Mouse (Mus musculus) lung, postnatal 25 days (tissue): ENCODE data around the gene Anapc16.
"Not testable (repeated sequence)": the region's sequence is repeated elsewhere in the genome, so short reads cannot be mapped to it uniquely, and the experiment has no call there.

Source experiments
- DNase-seq: peaks from one replicate; pipeline ENCODE4 v3.0.0; 2022; ENCODE audit warnings: low spot score

Gene Anapc16

DNA sequence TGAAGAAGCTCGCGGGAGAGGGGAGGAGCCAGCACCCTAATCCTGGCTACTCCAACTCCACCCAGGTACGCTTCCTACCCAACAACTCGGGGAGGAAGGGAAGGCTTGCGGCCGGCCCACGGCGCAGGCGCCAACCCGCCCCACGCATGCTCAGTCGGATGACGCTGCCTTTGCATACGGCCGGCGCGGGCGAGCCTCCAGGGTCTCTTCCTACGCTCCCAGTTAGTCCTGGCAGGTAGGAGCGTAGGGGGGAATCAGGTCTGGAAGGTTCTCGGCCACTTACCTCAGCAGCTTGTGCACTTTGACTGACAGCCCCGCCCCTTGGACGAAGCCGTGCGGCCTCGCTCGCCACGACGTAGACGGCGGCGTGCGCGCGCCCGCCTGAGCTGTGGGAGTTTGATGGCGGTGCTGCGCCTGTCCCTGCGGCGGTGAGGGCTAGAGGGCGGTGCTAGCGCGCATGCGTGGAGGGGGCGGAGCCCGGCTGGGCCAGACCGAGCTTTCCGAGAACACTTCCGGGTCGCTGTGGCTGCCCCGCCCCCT, at the start of gene Anapc16, which contains the start of gene Ascc1:
Gene Anapc16, minus strand, starts transcription at position 463 of the 540 bp plus-strand sequence.
Gene Ascc1, plus strand, starts transcription at position 133 of the 540 bp plus-strand sequence.
- DNase-seq = peak; percentile 96

DNA sequence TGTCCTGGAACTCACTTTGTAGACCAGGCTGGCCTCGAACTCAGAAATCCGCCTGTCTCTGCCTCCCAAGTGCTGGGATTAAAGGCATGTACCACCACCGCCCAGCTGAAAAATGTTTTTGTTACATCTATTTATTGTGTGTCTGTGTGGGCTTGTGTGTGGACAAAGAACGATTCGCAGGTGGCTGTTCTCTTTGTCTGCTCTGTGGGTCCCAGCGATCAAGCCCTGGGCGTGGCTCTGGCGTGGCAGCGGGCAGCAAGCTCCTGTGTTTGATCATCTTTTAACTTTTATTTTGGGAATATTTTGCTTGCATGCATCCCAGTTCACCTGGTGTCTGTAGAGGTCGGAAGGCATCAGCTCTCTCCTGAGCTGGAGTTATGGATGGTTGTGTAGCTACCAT, 47.6 kb upstream of the Anapc16 start:
- DNase-seq = no peak

DNA sequence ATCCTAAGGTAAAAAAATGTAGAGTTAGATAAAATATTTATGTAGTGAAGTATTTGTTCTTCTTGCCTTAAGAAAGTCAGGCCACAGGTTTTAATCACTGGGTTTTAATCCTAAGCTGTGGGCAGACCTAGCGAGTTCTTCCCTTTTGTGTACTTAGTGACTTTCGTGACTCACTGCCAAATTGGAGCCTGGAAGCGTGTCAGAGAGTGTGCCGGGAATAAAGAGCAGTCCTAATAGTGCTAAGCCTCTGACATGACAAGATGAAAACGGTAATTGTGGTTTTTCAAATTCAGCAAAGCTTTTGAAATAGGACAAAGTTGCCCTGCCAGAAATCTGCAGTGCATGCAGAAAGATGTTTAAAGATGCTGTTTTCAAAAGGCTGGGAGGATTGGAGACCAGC, 43.8 kb upstream of the Anapc16 start:
- peak; percentile 29 for DNase-seq

DNA sequence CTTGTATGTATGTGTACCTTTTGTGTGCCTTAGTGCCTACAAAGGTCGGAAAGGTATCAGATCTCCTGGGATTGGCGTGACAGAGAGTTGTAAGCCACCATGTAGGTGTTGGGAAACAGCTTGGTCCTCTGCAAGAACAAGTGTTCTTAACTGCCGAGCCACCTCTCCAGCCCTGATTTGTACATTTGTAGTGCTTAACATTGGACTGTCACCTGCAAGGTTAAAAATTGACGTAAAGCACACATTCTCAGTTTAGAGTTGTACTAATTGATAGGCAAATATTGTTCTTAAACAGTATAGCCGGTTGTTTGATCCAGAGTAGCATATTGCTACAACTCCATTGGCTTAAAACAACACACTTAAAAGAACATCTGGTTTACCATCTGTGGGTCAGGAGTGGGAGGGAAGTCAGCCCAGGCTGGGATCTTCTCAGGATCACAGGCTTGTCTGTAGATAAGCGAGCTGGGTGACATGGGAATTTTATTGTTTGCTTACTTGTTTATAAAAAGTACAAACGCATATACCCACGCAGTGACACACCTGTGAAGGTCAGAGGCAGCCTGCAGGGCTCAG, 39.5 kb upstream of the Anapc16 start:
- no peak for DNase-seq

DNA sequence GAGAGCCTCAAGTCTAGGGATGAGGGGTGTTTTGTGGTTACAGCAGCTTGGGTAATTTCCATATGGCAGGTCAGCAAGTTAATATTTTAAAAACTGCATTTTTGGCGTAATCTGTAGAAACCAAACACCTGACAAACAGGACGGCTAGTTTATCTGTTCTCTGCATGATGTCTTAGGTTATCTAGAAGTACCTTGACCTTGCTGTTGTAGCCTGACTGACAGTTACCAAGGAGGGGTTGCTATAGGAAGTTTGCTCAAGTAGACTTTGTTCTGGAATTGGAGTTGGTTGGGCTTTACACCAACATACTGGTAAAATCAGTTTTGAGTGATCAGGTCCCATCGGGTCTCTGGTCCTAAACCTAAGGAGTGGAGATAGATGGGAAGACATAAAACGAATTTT, 32.8 kb upstream of the Anapc16 start:
- DNase-seq = no peak

DNA sequence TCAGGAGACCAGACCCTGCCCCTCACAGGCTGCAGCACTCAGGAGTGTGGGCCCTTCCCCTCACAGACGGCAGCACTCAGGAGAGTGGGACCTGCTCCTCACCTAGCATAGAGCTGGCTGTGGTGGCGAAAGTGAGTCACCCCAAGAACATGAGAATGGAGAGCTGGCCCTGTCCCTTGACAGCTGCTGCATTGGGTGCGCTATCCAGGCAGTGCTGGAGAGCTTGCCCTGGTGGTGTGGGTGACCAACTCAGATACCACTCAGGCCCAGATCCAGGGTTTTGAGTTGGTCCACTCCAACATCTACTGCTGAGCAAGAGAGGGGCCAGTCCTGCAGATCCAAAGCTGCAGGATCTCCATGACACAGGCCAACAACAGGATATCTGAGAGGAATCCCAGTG, 31.7 kb upstream of the Anapc16 start:
- DNase-seq = no peak

DNA sequence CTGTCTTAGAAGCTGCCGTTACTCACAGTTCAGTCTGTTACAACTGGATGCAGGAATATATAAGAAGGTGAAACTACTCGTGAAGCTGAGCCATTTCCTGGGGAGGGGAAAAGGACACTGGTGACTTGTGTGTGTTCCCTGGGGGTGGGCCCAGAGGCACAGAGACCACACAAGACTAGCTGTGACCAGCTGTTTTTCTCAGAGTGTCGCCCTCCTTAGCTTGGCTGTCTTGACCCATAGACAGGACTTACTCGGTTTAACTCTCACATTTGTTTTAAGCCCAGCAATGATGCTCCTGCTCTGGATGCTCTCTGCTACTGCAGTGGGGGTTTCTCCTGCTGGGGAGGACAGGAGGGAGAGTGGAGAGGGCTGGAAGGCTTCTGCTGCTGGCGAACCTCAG, 30.1 kb upstream of the Anapc16 start:
- DNase-seq = no peak

DNA sequence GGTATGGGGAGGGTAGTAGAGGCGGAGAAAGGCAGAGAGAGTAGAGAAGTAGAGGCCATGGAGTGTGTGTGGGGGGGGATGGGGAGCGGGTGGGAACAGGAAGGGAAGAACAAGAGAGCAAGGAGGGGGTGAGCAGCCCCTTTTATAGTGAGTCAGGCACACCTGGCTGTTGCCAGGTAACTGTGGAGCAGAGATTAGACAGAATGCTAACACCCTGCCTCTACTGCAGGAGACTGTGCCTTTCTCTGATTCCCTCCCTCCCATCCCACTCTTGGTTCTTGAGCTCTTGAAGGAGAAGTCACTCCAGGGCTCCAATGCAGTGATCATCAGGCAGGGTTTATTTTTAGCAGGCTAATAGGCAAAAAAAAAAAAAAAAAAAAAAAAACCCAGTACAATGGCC, 29.7 kb upstream of the Anapc16 start:
- DNase-seq = no peak

DNA sequence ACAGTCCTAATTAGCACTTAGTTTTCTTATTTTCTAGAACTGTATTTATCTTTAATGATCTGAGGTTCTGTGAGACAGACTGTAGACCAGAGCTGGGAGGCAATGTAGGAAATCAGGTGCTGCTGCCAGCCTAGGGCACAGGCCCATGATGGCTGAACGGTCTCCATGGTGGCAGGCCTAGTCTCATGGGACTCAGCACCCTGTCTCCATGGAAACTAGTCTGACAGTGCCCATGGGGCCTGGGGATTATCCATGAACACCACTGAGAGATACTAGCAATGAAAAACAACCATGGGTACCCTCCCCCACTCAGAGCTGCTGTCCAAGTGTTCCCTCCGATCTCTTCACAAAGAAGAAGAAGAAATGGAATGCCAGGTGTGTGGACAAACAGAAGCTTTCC, 29.1 kb upstream of the Anapc16 start:
- DNase-seq = no peak

DNA sequence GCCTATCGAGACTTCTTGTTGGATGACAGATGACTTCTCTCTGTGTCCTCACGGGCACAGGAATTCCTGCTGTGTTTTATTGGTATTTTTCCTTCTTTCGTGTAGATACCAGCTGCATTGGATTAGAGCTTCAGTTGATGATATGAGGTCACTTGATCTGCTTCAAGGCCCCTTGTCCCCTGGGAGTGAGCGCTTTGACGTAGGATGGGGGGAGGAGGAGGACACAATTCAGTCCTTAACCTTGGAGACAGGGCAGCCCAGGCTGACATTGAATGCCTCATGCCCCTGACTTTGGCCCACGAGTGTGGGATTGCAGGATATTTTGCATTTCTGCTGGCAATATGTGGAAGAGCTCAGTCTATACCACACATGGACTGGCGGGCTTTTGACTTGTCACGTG, 28.6 kb upstream of the Anapc16 start:
- no peak for DNase-seq

DNA sequence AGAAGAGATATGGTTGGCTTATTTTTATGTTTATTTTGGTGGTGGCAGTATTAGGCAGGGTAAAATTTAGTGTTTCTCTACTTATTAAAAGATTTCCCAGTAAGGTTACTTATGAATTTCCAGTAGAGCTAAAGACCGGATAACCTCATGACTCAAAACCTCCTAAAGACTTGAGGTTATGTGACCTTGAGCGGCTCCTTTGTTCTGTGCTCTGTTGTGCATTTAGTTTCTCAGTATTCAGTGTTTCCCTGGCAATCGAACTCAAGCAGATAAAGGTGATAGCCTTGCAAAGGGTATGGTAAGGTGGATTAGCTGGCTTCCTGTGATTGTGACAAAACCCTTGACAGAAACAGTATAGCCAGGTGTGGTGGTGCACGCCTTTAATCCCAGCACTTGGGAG, 26.5 kb upstream of the Anapc16 start:
- DNase-seq = no peak

DNA sequence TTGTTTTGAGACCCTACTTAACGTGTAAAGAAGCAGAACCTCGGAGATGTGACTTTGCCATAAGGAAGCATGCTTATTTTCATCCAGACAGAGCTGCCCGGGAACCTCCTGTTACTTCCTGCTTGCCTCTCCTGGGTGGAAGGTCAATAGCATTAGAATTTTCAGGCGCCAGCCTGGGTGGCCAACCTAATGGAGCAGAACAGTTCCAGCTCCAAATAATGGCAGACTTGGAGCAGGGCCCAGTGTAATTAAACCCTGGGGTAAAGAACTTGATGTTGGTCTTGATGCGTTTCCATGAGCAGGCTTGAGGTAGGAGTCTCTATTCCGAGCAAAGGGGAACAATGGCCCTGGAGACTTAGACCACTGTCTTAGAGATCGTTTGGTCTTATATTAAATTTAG, 26.0 kb upstream of the Anapc16 start:
- DNase-seq = no peak

DNA sequence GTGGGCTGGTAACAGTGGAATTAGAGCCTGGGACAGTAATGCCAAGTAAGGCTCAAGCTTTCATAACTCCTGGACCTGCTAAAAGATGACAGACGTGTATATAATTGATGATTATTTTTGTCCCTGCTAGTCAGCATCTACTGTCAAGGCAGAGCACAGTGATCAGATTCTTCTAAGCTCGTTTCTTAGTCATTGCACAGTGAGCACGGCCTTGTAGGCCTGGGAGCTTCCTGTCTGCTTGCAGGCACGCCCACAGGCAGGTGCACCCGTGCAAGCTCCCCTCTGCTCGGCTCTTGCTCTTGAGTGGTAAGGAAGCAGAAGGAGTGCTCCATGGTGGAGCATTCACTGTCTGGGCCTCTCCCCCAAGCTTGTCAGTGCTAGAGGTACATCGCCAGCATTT, 25.2 kb upstream of the Anapc16 start:
- DNase-seq = no peak

DNA sequence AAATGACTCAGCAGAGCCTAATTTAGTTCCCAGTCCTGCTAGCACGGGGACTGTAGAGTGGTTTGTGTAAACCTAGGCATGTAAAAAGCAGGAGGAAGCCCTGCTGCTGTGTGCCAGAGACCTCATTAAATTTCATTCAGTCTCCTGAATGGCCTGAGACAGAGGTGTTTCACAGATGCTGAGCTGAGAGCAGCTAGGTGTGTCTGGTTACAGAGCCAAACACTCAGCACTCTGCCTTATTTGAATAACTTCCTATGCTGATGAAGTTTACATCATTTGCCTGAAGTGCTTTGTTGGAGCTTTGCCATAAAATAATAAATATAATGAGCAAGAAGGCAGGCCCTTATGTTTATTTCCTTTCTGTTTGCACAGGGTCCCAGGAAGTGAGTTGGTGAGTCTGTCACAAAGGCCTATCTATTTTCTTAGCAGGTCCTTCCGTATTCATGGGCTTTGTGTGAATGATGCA, 24.7 kb upstream of the Anapc16 start:
- no peak for DNase-seq

DNA sequence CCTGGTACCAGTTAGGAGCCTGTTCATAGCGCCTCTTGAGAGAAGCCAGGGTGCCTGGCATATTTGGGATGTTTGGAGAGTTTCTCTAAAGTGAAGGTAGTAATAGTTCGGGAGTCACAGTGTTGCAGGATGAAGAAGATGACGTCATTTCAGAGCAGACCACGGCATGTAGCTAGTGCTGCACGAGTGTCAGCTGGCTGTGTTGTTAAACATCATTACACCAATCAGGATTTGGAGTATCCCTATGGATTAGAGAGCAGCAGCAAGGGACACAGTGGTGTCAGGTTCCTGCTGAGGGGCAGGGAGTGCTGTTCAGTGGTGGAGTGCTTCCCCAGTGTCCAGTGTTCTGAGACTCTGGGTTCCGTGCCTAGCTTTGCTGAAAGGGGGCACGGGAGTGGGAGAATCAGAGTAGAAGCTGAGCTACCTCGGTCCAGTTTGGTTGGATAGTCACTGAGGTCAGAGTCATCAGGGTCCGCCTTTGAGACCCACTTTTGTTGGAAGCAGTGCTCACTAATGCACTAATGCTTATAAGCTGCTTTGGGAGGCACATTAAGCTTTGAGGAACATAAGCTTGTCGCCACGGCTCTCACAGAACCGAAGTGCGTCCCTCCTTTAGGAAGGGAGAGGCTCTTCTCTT, 23.9 kb upstream of the Anapc16 start:
- DNase-seq = no peak

DNA sequence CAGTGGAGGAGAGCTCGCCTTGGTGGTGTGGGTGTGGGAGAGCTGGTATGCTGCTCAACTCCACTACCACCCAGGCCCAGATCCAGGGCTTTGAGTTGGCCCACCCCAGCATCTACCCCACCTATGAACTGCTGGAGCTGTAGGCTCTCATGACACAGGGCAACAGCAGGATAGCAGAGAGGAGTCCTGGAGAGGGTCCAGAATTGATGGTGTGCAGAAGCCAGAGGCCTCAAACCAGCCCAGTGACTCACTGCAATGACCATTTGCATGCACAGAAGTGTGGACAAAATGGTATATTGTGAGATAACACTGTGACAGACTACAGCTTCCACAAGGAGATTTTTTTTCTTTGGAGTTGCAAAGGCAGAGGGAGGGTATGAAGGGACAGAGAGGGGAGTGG, 20.8 kb upstream of the Anapc16 start:
- DNase-seq = no peak

DNA sequence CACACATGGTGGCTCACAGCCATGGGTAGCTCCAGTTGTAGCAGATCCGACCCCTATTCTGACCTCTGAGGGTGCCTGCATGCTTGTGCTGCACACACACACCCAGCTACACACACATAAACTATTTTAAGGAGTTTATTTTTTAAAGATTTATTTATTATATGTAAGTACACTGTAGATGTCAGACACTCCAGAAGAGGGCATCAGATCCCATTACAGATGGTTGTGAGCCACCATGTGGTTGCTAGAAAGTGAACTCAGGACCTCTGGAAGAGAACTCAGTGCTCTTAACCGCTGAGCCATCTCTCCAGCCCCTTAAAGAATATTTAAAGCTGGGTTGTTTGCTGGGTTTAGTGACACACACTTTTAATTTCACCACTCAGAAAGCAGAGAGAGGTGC, 16.4 kb upstream of the Anapc16 start:
- no peak for DNase-seq

DNA sequence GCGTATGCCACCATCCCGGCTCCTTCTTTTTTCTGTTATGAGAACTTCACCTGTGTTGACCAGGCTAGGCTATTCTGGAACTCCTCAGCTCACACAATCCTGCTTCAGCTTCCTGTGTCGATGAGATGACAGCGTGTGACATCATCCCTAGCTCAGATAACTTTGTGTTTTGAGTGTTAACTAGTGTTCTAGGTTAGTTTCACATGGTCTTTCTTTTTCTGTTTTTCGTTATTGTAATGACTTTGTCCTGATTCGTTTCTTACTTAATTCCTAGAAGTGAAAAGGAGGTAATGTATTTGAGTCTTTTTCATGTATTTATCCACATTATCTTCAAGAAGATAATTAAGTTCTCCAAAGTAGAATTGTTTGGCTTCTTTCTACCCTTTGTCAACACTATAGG, 13.3 kb upstream of the Anapc16 start:
- DNase-seq = no peak

DNA sequence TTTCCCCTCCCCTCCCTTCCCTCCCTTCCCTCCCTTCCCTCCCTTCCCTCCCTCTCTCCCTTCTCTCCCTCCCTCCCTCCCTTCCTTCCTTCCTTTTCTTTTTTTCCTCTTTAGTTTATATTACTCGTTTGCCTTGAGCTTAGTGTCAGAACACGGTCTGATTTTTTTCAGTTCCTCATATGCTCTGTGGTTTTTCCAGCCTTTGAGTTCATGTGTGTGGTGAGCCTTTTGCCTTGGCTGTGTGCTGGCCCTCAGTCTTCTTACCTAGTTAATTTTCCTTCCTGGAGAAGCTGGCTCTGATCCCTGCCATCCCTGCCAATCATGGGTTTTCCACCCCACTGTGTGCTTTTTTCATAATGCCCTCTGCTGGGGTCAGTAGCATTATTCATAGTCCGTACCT, 6.2 kb upstream of the Anapc16 start:
- no peak for DNase-seq

DNA sequence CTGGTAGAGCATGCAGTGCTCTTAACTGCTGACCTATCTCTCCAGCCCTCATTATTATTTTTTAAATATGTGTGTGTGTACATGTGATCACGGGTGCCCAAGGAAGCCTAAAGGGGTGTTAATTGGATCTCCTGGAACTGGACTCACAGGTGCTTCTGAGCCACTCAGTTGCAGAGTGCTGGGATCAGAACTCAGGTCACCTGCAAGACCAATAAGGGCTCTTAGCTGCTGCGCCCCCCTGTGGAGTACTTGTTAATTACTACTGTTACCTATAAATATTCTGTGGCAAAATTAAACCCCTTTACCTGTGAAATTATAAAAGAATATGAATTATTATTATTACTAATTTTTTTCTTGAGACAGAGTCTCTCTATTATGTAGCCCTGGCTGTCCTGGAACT, 2.3 kb upstream of the Anapc16 start:
- peak; percentile 47 for DNase-seq

DNA sequence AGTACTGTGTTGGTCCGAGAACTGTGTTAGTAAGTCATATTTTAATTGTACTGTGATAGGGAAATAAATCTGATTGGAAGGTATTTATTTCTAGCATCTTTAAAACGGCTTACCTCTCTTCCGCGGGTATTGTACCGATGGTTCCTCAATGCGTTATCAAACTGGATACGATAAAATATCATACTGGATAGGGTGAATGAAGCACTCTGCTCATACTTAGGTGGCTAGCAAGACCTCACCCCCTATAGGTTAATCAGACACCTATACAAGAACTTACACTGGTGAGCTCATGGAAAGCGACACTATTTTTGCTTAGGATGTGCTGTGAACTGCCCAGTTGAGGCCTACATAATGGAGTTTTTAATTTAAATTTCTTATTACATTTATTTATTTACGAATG, 912 bp upstream of the Anapc16 start:
- no peak for DNase-seq

DNA sequence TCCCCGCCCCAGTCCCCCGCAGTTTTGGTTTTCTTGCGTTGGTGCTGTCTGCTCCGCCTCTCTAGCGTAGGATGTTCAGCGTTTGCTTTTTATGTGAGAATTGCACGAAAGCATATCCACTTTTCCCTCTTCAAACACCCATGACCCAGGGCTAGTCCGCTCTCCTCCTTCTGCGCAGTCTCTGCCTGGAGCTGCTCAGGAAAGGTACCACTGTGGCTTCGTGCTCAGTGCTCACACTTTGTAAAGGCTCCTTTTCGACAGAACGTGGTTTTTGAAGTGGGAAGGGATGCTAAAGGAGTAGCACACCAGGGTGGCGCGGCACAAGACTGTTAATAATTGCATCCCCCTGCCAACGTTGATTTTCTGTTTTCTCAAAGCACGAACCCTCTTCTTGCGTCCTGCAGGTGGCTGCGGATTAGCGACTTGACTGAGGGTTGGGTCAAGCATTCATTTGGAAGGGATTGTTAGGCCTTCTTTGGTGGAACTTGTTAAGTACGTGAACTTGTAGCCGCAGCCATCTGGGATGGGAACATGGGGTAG, 348 bp upstream of the Anapc16 start:
- DNase-seq = no peak

DNA sequence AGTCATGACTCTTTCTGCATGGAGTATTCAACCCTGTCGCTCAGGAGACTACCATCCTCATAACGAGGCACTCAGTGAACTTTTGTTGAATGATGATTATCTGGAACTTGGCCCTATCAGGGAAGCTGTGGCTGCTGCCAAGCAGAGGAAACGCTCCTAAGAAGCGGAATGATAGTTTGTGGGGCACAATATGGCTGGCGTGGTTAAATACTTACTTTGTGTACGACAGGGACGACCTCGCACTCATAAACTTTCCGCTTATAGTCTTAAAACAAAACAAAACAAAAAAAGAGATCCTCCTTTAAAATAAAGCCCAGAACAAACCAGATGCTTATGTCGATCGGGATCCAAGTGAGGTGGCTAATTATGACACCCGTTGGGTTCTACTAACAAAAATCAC, 732 bp downstream of the Anapc16 start:
- DNase-seq = no peak

DNA sequence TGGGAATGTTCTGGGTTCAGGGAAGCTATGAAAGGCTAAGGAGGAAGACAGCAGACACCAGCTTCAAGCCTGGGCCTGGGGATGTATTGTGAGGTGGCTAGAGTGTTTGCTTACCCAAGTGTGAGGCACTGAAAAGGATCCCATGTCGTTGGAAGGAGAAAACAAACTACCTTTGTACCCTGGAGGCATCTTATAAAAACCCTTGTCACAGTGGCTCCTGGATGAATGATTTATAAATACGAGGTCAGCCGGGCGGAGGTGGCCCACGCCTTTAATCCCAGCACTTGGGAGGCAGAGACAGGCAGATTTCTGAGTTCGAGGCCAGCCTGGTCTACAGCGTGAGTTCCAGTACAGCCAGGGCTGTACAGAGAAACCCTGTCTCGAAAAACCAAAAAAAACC, 1.3 kb downstream of the Anapc16 start:
- not testable (repeated sequence) for DNase-seq
